Mouse (Mus musculus) cortical plate, adult 2 months (tissue): ENCODE measurements at regions not wholly inside any gene's neighbourhood (a gene's known extent, or its start where the extent isn't known, plus 50 kb on each side); places are given as distances from the start of the nearest gene placed in this dataset.

Experiments
- H3K27ac ChIP-seq: fragments of 200-500 bp; 2 replicates; pipeline ENCODE4 v1.5.1; 2012; ENCODE audit warnings: low read length, control low read depth, inconsistent platforms; ENCODE audit not compliant: insufficient read depth
- H3K4me1 ChIP-seq: fragments of 200-500 bp; 2 replicates; pipeline ENCODE4 v1.6.1; 2011; ENCODE audit warnings: low read length; ENCODE audit not compliant: control insufficient read depth, insufficient read depth
- H3K4me3 ChIP-seq: fragments of 200-500 bp; 2 replicates; pipeline ENCODE4 v1.5.1; 2011; ENCODE audit warnings: mild to moderate bottlenecking, low read length, control low read depth; ENCODE audit not compliant: insufficient read depth
- CTCF ChIP-seq: fragments of 200-500 bp; IDR thresholded peaks from 2 replicates; pipeline ENCODE4 v1.5.1; 2011; ENCODE audit warnings: mild to moderate bottlenecking, control low read depth, low read length; ENCODE audit not compliant: insufficient read depth; ENCODE audit errors: extremely low read depth
- POLR2A ChIP-seq: fragments of 200-500 bp; IDR thresholded peaks from 2 replicates; pipeline ENCODE4 v1.6.1; 2011; ENCODE audit warnings: mild to moderate bottlenecking, low read length, control low read depth; ENCODE audit not compliant: insufficient read depth; ENCODE audit errors: extremely low read depth

DNA sequence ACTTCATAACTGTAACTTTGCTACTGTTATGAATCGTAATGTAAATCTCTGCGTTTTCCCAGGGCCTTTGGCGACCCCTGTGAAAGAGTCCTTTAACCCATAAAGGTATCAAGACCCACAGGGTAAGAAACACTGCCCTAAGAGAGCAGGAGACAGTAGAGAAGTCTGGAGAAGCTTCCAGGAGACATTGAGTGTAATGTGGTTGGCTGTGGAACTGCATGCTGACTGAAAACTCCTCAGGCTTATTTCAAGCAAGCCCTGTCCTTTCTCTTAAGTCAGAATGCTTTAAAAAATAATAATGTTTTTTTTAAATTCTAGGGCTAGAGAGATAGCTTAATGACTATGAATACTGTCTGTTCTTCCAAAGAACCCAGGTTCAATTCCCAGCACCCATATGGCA, 71.9 kb upstream of the Frmd6 start:
- H3K4me1 ChIP-seq = peaks cover 2% of the 10 kb centered on the region; the same call in 1 of the 2 replicates
- TF ChIP-seq POLR2A (no peak), CTCF (0 out of 2 replicates have a peak, but pooled peaks have one; percentile 4)
- H3K4me3 ChIP-seq = no peak overlapping the region
- H3K27ac ChIP-seq = no peak overlapping the region

DNA sequence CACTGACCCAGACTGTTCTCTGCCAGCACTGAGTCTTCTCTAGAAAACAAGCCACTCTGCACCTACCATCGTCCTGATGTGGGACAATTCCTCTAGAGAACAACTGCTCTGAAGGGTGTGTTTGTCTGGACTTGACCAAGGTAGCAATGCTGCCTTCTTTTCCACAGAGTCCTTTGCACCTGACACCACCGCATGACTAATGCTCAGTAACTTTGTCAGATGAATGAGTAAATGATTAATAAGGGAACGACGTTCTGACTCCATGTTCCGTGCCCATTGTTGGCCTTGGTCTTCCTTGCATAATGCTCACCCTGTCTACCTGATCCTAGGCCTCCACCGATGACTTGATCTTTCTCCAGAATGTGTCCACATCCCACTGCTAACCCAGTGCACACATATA, 67.2 kb upstream of the Frmd6 start:
- Histone ChIP-seq H3K4me3 (no peak overlapping the region), H3K4me1 (no peaks in the 10 kb centered on the region; the same call in 1 of the 2 replicates), H3K27ac (no peak overlapping the region)
- TF ChIP-seq POLR2A (no peak), CTCF (no peak)

DNA sequence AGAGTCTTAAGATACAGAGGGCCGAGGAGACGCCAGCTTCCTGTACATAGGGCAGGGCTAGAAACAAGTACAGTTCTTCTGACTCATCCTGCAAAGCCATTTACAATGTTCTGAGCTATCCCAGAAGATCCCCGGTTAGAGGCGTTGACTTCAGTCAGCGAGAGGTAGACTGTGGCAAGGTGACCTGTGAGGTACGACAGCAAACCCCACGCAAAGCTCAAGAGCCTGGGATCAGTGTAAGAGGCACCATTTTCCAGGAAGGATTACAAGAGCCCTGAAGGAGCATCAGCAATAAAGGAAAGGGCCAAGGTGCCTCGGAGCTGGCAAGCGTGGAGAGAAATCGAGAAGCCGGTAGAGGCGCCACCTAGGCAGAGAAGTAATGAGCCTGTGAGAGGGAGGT, 61.8 kb upstream of the Frmd6 start:
- H3K4me1 ChIP-seq = no peaks in the 10 kb centered on the region
- TF ChIP-seq CTCF (no peak), POLR2A (no peak)
- H3K27ac ChIP-seq = no peak overlapping the region
- H3K4me3 ChIP-seq = no peak overlapping the region

DNA sequence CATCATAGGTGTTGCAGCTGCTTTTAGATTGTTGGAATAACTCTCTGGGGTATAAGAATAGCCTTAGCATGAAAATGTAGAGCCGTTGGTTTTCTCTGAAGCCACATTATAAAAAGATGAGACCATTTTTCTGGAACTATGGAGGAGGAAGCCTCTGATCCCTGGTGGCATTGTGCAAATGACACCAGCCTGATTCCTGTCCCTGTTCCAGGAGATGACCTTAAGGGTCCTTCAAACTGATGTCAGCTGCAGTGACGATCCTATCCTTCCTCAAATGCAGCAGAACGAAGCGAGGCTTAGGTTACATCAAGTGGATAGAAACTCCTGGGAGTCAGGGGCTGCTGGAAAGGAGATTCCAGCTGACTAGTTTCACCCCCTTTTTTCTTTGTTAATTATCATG, 59.0 kb upstream of the Frmd6 start:
- H3K27ac ChIP-seq = no peak overlapping the region
- H3K4me1 ChIP-seq = no peaks in the 10 kb centered on the region
- no peak for TF ChIP-seq CTCF
- H3K4me3 ChIP-seq = no peak overlapping the region

DNA sequence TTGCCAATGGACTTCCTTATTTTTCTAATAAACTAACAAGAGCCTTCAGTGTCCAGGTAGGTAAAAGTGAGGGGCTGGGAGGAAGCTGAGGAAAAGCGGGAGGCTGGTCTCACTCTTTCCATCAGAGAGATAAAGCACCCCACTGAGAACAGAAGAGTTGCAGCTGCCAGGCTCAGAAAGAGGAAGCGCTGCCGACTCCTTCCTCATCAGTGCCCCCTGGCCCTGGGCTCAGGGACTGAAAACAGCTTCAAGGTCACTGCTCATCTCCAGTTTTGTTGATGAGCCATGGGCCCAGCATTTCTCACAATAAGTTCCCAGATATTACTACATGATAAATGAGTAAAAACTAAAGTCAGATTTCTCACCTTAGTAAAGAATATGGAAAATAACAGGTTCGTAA, 57.4 kb upstream of the Frmd6 start:
- no peak overlapping the region for H3K27ac ChIP-seq
- TF ChIP-seq POLR2A = no peak
- no peak for TF ChIP-seq CTCF
- H3K4me1 ChIP-seq = no peaks in the 10 kb centered on the region
- H3K4me3 ChIP-seq = no peak overlapping the region

DNA sequence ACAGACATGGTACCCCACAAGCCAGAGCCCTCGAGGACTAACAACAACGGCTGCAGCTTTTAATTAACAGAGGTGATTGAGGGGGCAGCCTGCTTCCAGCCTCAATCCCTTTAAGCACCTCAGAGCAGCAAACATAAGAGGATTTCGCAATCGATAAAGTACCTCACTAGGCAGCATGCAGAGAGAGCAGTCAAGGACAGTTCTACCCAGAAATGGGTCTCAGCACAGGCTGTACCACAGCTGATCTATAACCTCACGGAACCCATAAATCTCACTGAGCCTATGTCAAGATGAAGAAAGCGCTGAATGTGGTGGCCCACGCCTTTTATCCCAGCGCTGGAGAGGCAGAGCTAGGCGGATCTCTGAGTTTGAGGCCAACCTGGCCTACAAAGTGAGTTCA, 56.6 kb upstream of the Frmd6 start:
- TF ChIP-seq POLR2A (no peak), CTCF (no peak)
- H3K4me3 ChIP-seq = no peak overlapping the region
- H3K27ac ChIP-seq = no peak overlapping the region
- H3K4me1 ChIP-seq = no peaks in the 10 kb centered on the region

DNA sequence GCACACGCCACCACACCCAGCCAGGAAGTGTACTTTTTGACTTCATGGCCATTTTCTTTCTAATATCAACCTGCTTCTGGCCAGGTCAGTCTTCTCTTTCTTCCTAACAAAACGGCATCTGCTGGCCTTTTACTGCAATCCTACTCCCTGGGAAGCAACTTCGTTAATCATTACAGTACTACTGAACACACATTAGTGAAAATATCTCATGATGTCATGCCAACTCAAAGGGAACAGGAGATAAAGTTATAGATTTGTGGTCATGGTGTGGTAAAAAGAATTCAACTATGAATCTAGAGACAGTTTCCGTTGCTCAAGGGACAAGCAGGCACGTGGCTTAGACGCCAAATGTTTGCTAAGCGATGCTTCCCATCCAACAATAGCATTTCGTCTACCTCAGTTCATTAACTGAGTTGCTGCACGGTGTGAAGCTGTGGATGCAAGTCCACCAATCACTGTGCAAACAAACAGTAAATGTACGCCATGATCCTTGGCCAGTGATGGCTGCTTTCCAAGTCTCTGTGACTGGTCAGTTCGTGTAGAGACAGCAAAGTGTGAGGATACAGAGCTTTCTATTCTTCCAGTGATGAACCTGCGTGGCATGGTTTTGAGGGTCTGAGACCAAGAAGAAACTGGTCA, 55.7 kb upstream of the Frmd6 start:
- H3K27ac ChIP-seq = no peak overlapping the region
- TF ChIP-seq CTCF = no peak
- no peak for TF ChIP-seq POLR2A
- H3K4me1 ChIP-seq = no peaks in the 10 kb centered on the region
- H3K4me3 ChIP-seq = no peak overlapping the region

DNA sequence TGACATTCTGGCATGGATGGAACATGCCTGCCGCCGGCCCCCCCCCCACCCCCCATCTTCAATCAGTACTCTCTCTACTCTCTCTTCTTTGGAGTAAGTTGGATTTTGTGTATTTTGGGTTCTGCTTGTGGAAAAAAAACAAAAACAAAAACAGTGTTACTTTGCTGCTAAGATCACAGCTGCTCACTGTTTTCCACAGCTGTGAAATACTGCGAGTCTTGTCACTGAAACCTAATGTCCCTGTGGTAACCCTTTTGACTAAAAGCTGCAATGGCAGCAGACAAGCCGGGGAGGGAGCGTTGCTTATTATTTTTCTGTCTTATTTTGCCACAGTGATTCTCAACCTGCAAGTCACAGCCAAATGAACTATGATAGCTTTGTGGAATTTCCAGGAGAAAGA, 51.3 kb upstream of the Frmd6 start:
- H3K4me3 ChIP-seq = no peak overlapping the region
- H3K27ac ChIP-seq = no peak overlapping the region
- TF ChIP-seq CTCF (no peak), POLR2A (no peak)
- peaks cover 5% of the 10 kb centered on the region for H3K4me1 ChIP-seq

DNA sequence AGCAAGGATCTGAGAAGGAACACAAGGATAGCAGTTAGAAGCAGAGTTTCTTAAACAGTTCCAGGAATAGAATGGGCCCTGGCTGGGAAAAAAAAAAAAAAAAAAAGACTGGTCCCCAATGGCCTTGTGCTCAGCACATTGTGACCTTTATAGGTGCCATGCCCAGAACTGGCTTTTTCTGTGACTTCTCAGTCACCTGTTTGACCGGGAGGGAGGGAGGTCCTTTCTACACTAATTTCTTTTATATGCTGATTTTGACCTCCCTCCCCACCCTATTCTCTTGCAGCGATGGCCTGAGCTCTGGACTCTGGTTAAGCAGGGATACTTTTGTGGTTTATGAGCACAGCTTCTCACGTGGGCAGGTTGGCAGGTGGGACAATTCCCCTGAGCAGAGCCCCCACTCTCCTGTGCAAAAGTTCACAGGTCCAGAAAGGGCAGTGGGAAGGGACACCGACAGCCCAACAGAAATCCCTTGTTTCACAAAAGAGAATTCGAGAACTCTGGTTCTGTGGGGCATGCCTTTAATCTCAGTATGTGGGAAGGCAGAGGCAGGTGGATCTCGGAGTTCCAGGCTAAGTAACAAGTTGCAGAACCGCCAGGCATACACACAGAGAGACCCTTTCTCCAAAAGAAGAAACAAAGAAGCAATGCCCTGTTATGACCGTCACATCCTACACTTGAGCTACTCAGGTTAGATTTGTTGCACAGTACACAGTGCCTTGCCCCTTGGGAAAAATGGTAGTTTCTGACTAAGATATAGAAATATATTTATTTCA, 50.3 kb upstream of the Frmd6 start:
- Histone ChIP-seq H3K4me3 (no peak overlapping the region), H3K4me1 (peaks cover 6% of the 10 kb centered on the region), H3K27ac (no peak overlapping the region)
- no peak for TF ChIP-seq POLR2A
- TF ChIP-seq CTCF = no peak
